Mouse (Mus musculus): ENCODE results near the gene Camk2n1.
"Not testable (repeated sequence)": the region's sequence is repeated elsewhere in the genome, so short reads cannot be mapped to it uniquely, and the experiment has no call there.

The Camk2n1 gene

GRCm38 (mm10) chr4:138453753-138454570, at the start of gene Camk2n1:
Gene Camk2n1, plus strand, starts transcription at chr4:138454314.
- no peak for DNase-seq (ENCODE audit: extremely low spot score, low read depth, low spot score)

- DNase-seq (ENCODE audit: extremely low spot score, low read depth, low spot score), result no peak
These were observed 49.3 kb upstream of the Camk2n1 start for GRCm38 (mm10) chr4:138404806-138405205.

- DNase-seq (ENCODE audit: extremely low spot score, low read depth, low spot score), result no peak
These were observed 46.5 kb upstream of the Camk2n1 start for GRCm38 (mm10) chr4:138407479-138408194.

- DNase-seq (ENCODE audit: extremely low spot score, low read depth, low spot score), result no peak
These were observed 43.1 kb upstream of the Camk2n1 start for GRCm38 (mm10) chr4:138411011-138411410.

GRCm38 (mm10) chr4:138411504-138412121, 42.5 kb upstream of the Camk2n1 start:
- DNase-seq (ENCODE audit: extremely low spot score, low read depth, low spot score), result no peak

- no peak for DNase-seq (ENCODE audit: extremely low spot score, low read depth, low spot score)
These were observed 39.4 kb upstream of the Camk2n1 start for GRCm38 (mm10) chr4:138414725-138415124.

GRCm38 (mm10) chr4:138415991-138416390, 38.1 kb upstream of the Camk2n1 start:
- no peak for DNase-seq (ENCODE audit: extremely low spot score, low read depth, low spot score)

GRCm38 (mm10) chr4:138416414-138416813, 37.7 kb upstream of the Camk2n1 start:
- no peak for DNase-seq (ENCODE audit: extremely low spot score, low read depth, low spot score)

GRCm38 (mm10) chr4:138417882-138418281, 36.2 kb upstream of the Camk2n1 start:
- no peak for DNase-seq (ENCODE audit: extremely low spot score, low read depth, low spot score)

GRCm38 (mm10) chr4:138418340-138418957, 35.7 kb upstream of the Camk2n1 start:
- DNase-seq (ENCODE audit: extremely low spot score, low read depth, low spot score), result no peak

- DNase-seq (ENCODE audit: extremely low spot score, low read depth, low spot score), result no peak
These were observed 29.1 kb upstream of the Camk2n1 start for GRCm38 (mm10) chr4:138425028-138425427.

GRCm38 (mm10) chr4:138425604-138426003, 28.5 kb upstream of the Camk2n1 start:
- not testable (repeated sequence) for DNase-seq (ENCODE audit: extremely low spot score, low read depth, low spot score)

GRCm38 (mm10) chr4:138426778-138427705, 27.1 kb upstream of the Camk2n1 start:
- DNase-seq (ENCODE audit: extremely low spot score, low read depth, low spot score), result peak; percentile 46

GRCm38 (mm10) chr4:138429778-138430177, 24.3 kb upstream of the Camk2n1 start:
- no peak for DNase-seq (ENCODE audit: extremely low spot score, low read depth, low spot score)

GRCm38 (mm10) chr4:138431340-138431739, 22.8 kb upstream of the Camk2n1 start:
- DNase-seq (ENCODE audit: extremely low spot score, low read depth, low spot score), result no peak

GRCm38 (mm10) chr4:138434347-138435316, 19.5 kb upstream of the Camk2n1 start, which contains the start of gene Mul1:
Gene Mul1, plus strand, starts transcription at chr4:138434671.
- DNase-seq (ENCODE audit: extremely low spot score, low read depth, low spot score), result peak; percentile 80

GRCm38 (mm10) chr4:138440062-138440461, 14.1 kb upstream of the Camk2n1 start:
- DNase-seq (ENCODE audit: extremely low spot score, low read depth, low spot score), result no peak

- no peak for DNase-seq (ENCODE audit: extremely low spot score, low read depth, low spot score)
These were observed 9.2 kb upstream of the Camk2n1 start for GRCm38 (mm10) chr4:138444941-138445340.

GRCm38 (mm10) chr4:138446981-138447380, 7.1 kb upstream of the Camk2n1 start:
- no peak for DNase-seq (ENCODE audit: extremely low spot score, low read depth, low spot score)

All from hindlimb bud, embryonic 11.5 days (tissue).